13 mouse cellular contexts compared by ENCODE assay signal in the genomic region with DNA sequence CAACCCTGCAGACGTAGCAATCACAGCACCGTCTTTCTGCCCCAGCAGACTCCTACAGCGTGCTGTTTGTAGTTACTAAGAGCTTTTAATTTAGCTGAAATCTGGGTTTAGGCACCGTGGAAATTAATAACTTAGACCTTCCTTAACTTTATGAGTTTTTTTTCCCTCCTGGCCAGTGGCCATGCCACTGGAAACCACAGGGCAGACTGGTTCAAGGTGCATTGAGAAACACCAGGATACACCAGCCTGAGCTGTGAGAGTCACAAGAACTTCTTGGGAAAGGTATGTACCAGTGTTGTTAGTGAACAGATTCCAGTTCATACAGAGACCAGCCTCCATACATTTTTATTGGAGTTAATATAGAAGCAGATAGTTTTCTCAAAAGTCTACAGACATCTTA. TPM values are rescaled to one million over a fixed set of nuclear protein-coding genes. Genes with fewer than 3 reads are reported as not detected.
DNase-seq lines count a peak whose midpoint lies in the region; ATAC-seq lines count a peak whose summit lies in the region.
"Had no signal": no experiment of that assay in that cellular context is flagged by ENCODE, and none has a peak within 500 bp of the region (broad histone marks: within the 10 kb centered on the region; RNA-seq: fewer than 3 reads in every experiment).

No protein-coding gene starts in this region.

- no peak overlapping the region for H3K4me3 ChIP-seq in forebrain, embryonic 12.5 days (replicated peaks)
- H3K4me3 ChIP-seq in forebrain, embryonic 13.5 days = no peak overlapping the region
- H3K4me3 ChIP-seq in embryonic facial prominence, embryonic 13.5 days = no peak overlapping the region
- H3K4me3 ChIP-seq in stomach, embryonic 15.5 days (replicated peaks) = no peak overlapping the region
- H3K4me3 ChIP-seq: heart, embryonic 12.5 days had no signal

- no peak for ATAC-seq in forebrain, embryonic 12.5 days (ENCODE audit: low FRiP score)
- no peak for ATAC-seq in forebrain, embryonic 13.5 days
- no peak for ATAC-seq in embryonic facial prominence, embryonic 13.5 days (ENCODE audit: insufficient number of reproducible peaks, insufficient read depth, low FRiP score, low TSS enrichment, low read depth)
- ATAC-seq in stomach, embryonic 15.5 days (ENCODE audit: insufficient read depth, low FRiP score, low read depth) = no peak

- H3K27ac ChIP-seq in forebrain, embryonic 12.5 days = 0 out of 2 replicates have a peak overlapping the region, but pooled peaks have one; percentile 20
- H3K27ac ChIP-seq in forebrain, embryonic 13.5 days = no peak overlapping the region
- peak overlapping the region; percentile 80 for H3K27ac ChIP-seq in embryonic facial prominence, embryonic 13.5 days
- peak overlapping the region; percentile 80 for H3K27ac ChIP-seq in stomach, embryonic 15.5 days

- peaks cover 44% of the 10 kb centered on the region for H3K4me1 ChIP-seq in forebrain, embryonic 12.5 days
- peaks cover 45% of the 10 kb centered on the region for H3K4me1 ChIP-seq in forebrain, embryonic 13.5 days
- H3K4me1 ChIP-seq in embryonic facial prominence, embryonic 13.5 days = peaks cover 34% of the 10 kb centered on the region
- peaks cover 13% of the 10 kb centered on the region for H3K4me1 ChIP-seq in stomach, embryonic 15.5 days

- H3K27me3 ChIP-seq in forebrain, embryonic 12.5 days = no peaks in the 10 kb centered on the region
- H3K27me3 ChIP-seq in forebrain, embryonic 13.5 days = no peaks in the 10 kb centered on the region
- no peaks in the 10 kb centered on the region for H3K27me3 ChIP-seq in embryonic facial prominence, embryonic 13.5 days
- no peaks in the 10 kb centered on the region for H3K27me3 ChIP-seq in stomach, embryonic 15.5 days (replicated peaks)
- H3K27me3 ChIP-seq: CH12.LX had no signal

- 93% methylated on average over 4 of the region's 4 CpGs for WGBS in forebrain, embryonic 12.5 days
- 96% methylated on average over 4 of the region's 4 CpGs for WGBS in forebrain, embryonic 13.5 days
- 69% methylated on average over 4 of the region's 4 CpGs for WGBS in embryonic facial prominence, embryonic 13.5 days
- 79% methylated on average over 4 of the region's 4 CpGs for WGBS in stomach, embryonic 15.5 days

- H3K9ac ChIP-seq in forebrain, embryonic 12.5 days = no peak overlapping the region
- H3K9ac ChIP-seq in forebrain, embryonic 13.5 days = no peak overlapping the region
- no peak overlapping the region for H3K9ac ChIP-seq in embryonic facial prominence, embryonic 13.5 days
- H3K9ac ChIP-seq in stomach, embryonic 15.5 days = no peak overlapping the region
- H3K9ac ChIP-seq: heart, embryonic 12.5 days had no signal

- H3K36me3 ChIP-seq in forebrain, embryonic 12.5 days (replicated peaks) = peaks cover 28% of the 10 kb centered on the region
- H3K36me3 ChIP-seq in forebrain, embryonic 13.5 days (ENCODE audit: poor library complexity, severe bottlenecking) = peaks cover 23% of the 10 kb centered on the region
- H3K36me3 ChIP-seq in embryonic facial prominence, embryonic 13.5 days = peaks cover 28% of the 10 kb centered on the region
- peaks cover 3% of the 10 kb centered on the region; the same call in 1 of the 2 replicates for H3K36me3 ChIP-seq in stomach, embryonic 15.5 days

- DNase-seq in kidney, postnatal 36 days = peak; percentile 22 to 57
- no peak for DNase-seq in kidney, postnatal 4 days
- DNase-seq in heart, postnatal 10 days = no peak
- DNase-seq in testis, postnatal 14 days (ENCODE audit: low spot score) = no peak
- DNase-seq: adrenal gland, adult 2 months; cerebellum, adult 11 months; cerebellum, postnatal 14 days had no signal

- no peaks in the 10 kb centered on the region for H3K9me3 ChIP-seq in forebrain, embryonic 12.5 days
- 0 out of 2 replicates have a peak, but pooled peaks cover 3% of the 10 kb centered on the region for H3K9me3 ChIP-seq in forebrain, embryonic 13.5 days (replicated peaks)
- no peaks in the 10 kb centered on the region for H3K9me3 ChIP-seq in embryonic facial prominence, embryonic 13.5 days
- no peaks in the 10 kb centered on the region for H3K9me3 ChIP-seq in stomach, embryonic 15.5 days

- H3K4me2 ChIP-seq in forebrain, embryonic 12.5 days = no peak overlapping the region
- H3K4me2 ChIP-seq in forebrain, embryonic 13.5 days = no peak overlapping the region
- no peak overlapping the region for H3K4me2 ChIP-seq in embryonic facial prominence, embryonic 13.5 days
- H3K4me2 ChIP-seq in stomach, embryonic 15.5 days = no peak overlapping the region
- H3K4me2 ChIP-seq: heart, embryonic 12.5 days had no signal

- intact Hi-C loops in heart, postnatal 10 days (cut with DNase I) = no loop called here

RNA-seq across cellular contexts. Expression of a gene that starts 4.7 kb away (rescaled TPM):
- polyA plus RNA-seq in forebrain, embryonic 12.5 days (2016; fragmentation: Nextera tagmentation; extraction: Ambion mirVana) = 105 and 111 TPM in 2 replicates
- 74.9 and 77.1 TPM in 2 replicates for polyA plus RNA-seq in forebrain, embryonic 13.5 days (2015; fragmentation: Nextera tagmentation; extraction: Ambion mirVana)
- 80.3 and 81.6 TPM in 2 replicates for polyA plus RNA-seq in embryonic facial prominence, embryonic 13.5 days (2015; fragmentation: Nextera tagmentation; extraction: Ambion mirVana)
- 73.9 and 78.8 TPM in 2 replicates for polyA plus RNA-seq in stomach, embryonic 15.5 days (2015; fragmentation: Nextera tagmentation; extraction: Ambion mirVana)
- total RNA-seq in heart, postnatal 10 days (2021) = 10 to 100 TPM; 13.7 to 15.2 TPM

RNA-seq across cellular contexts. Expression of a gene that starts 4.8 kb away (rescaled TPM):
- 19.2 and 19.4 TPM in 2 replicates for polyA plus RNA-seq in forebrain, embryonic 12.5 days (2016; fragmentation: Nextera tagmentation; extraction: Ambion mirVana)
- polyA plus RNA-seq in forebrain, embryonic 13.5 days (2015; fragmentation: Nextera tagmentation; extraction: Ambion mirVana) = 19.6 and 19.9 TPM in 2 replicates
- polyA plus RNA-seq in embryonic facial prominence, embryonic 13.5 days (2015; fragmentation: Nextera tagmentation; extraction: Ambion mirVana) = 27.1 and 32.0 TPM in 2 replicates
- 28.8 and 29.9 TPM in 2 replicates for polyA plus RNA-seq in stomach, embryonic 15.5 days (2015; fragmentation: Nextera tagmentation; extraction: Ambion mirVana)
- 10 to 100 TPM; 14.1 to 15.3 TPM for total RNA-seq in heart, postnatal 10 days (2021)

Comparison
In these comparisons a context has a peak if more than half of its experiments do, and no peak if none do; other contexts are left out.
1. DNase-seq: peak in kidney, postnatal 36 days (2 of 2); none in kidney, postnatal 4 days (0 of 2), heart, postnatal 10 days (0 of 2) and testis, postnatal 14 days (single experiment).